Mouse (Mus musculus) embryonic facial prominence, embryonic 15.5 days (tissue): ENCODE measurements around the gene Pck1. TPM values are rescaled to one million over a fixed set of nuclear protein-coding genes. Genes with fewer than 3 reads are reported as not detected.
"Not testable (repeated sequence)": the region's sequence is repeated elsewhere in the genome, so short reads cannot be mapped to it uniquely, and the experiment has no call there.

ENCODE experiments used
- ATAC-seq: fragments of 200-750 bp; cut with Nextera tagmentation; 2 replicates; pipeline ENCODE4 v1.8.0; 2017; ENCODE audit warnings: low read depth, moderate TSS enrichment; ENCODE audit not compliant: insufficient number of reproducible peaks, low FRiP score, low TSS enrichment
- H3K27ac ChIP-seq: fragments of 300-500 bp; sonication (generic); replicated peaks from 2 replicates; pipeline ENCODE4 v1.5.1; 2015; ENCODE audit warnings: mild to moderate bottlenecking, inconsistent platforms
- H3K27me3 ChIP-seq: fragments of 300-500 bp; sonication (generic); 2 replicates; pipeline ENCODE4 v1.6.1; 2015; ENCODE audit warnings: inconsistent platforms
- H3K36me3 ChIP-seq: fragments of 300-500 bp; sonication (generic); 2 replicates; pipeline ENCODE4 v1.6.1; 2015; ENCODE audit warnings: mild to moderate bottlenecking, inconsistent platforms
- H3K4me1 ChIP-seq: fragments of 300-500 bp; sonication (generic); 2 replicates; pipeline ENCODE4 v1.6.1; 2015; ENCODE audit warnings: inconsistent platforms
- H3K4me2 ChIP-seq: fragments of 300-500 bp; sonication (generic); replicated peaks from 2 replicates; pipeline ENCODE4 v1.6.1; 2015; ENCODE audit warnings: mild to moderate bottlenecking, inconsistent platforms
- H3K4me3 ChIP-seq: fragments of 300-500 bp; sonication (generic); replicated peaks from 2 replicates; pipeline ENCODE4 v1.5.1; 2015; ENCODE audit warnings: mild to moderate bottlenecking, inconsistent platforms
- H3K9ac ChIP-seq: fragments of 300-500 bp; sonication (generic); 2 replicates; pipeline ENCODE4 v1.6.1; 2015; ENCODE audit warnings: inconsistent platforms
- H3K9me3 ChIP-seq: fragments of 300-500 bp; sonication (generic); replicated peaks from 2 replicates; pipeline ENCODE4 v1.6.1; 2016; ENCODE audit warnings: inconsistent platforms
- WGBS: fragments of 180-500 bp; shearing (Covaris S2); methylation state at CpG from one replicate; pipeline ENCODE4 v1.1.7; 2015; 5-methylcytosine and 5-hydroxymethylcytosine counted together
- polyA plus RNA-seq: library from polyadenylated mRNA; unstranded; fragments of >200 nt; fragmentation: Nextera tagmentation; extraction: Ambion mirVana; gene quantifications from 2 replicates; pipeline ENCODE4 v1.2.1, GENCODE M21; 2015

Gene Pck1
- polyA plus RNA-seq, result not detected in 2 replicates

DNA sequence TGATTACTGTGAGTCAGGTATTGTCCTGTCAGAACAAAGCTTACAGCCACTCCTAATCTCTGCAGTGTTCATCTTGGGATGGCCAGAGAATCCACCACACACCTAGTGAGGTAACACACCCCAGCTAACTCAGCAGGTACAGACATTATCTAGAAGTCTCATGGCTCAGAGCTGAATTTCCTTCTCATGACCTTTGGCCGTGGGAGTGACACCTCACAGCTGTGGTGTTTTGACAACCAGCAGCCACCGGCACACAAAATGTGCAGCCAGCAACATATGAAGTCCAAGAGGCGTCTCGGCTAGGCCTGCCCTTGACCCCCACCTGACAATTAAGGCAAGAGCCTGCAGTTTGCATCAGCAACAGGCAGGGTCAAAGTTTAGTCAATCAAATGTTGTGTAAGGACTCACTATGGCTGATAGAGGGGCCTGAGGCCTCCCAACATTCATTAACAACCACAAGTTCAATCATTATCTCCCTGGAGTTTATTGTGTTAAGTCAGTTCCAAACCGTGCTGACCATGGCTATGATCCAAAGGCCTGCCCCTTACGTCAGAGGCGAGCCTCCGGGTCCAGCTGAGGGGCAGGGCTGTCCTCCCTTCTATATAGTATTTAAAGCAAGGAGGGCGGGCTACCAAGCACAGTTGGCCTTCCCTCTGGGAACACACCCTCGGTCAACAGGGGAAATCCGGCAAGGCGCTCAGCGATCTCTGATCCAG lies at the start of gene Pck1:
Gene Pck1, plus strand, starts transcription at position 613 of the 716 bp plus-strand sequence.
- no peaks in the 10 kb centered on the region for H3K36me3 ChIP-seq
- no peak within 1 kb of the TSS for H3K4me2 ChIP-seq
- no peaks in the 10 kb centered on the region for H3K4me1 ChIP-seq
- no peak within 1 kb of the TSS for H3K4me3 ChIP-seq
- no peaks in the 10 kb centered on the region for H3K27me3 ChIP-seq
- no peak within 1 kb of the TSS for H3K27ac ChIP-seq
- no peak within 1 kb of the TSS for H3K9ac ChIP-seq
- ATAC-seq, result no peak
- 86% methylated on average over 13 of the region's 13 CpGs for WGBS
- H3K9me3 ChIP-seq, result no peaks in the 10 kb centered on the region

DNA sequence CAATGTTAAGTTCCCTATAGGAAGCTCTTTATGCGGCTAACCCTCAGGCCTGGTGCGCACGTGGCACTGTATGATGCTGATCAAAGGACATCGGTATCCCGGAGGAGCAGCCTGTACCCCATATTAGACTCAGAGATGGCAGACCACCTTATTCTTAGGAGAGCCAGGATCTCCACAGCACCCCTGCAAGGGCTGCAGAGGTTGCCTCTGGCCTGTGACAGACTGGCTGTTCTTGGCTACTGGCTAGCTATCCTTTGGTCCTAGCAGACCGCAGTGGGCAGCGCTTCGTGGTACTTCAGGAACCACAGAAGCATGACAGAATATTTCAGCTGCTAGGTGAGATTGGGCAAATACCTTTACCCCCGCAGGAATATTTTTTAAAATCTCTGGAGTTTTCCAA lies 46.4 kb upstream of the Pck1 start:
- Histone ChIP-seq H3K9me3 (no peaks in the 10 kb centered on the region), H3K4me2 (no peak overlapping the region), H3K36me3 (no peaks in the 10 kb centered on the region), H3K4me3 (no peak overlapping the region), H3K27me3 (peaks cover 9% of the 10 kb centered on the region; the same call in 1 of the 2 replicates), H3K27ac (no peak overlapping the region), H3K9ac (no peak overlapping the region), H3K4me1 (no peaks in the 10 kb centered on the region)
- WGBS, result 77% methylated on average over 9 of the region's 9 CpGs
- no peak for ATAC-seq

DNA sequence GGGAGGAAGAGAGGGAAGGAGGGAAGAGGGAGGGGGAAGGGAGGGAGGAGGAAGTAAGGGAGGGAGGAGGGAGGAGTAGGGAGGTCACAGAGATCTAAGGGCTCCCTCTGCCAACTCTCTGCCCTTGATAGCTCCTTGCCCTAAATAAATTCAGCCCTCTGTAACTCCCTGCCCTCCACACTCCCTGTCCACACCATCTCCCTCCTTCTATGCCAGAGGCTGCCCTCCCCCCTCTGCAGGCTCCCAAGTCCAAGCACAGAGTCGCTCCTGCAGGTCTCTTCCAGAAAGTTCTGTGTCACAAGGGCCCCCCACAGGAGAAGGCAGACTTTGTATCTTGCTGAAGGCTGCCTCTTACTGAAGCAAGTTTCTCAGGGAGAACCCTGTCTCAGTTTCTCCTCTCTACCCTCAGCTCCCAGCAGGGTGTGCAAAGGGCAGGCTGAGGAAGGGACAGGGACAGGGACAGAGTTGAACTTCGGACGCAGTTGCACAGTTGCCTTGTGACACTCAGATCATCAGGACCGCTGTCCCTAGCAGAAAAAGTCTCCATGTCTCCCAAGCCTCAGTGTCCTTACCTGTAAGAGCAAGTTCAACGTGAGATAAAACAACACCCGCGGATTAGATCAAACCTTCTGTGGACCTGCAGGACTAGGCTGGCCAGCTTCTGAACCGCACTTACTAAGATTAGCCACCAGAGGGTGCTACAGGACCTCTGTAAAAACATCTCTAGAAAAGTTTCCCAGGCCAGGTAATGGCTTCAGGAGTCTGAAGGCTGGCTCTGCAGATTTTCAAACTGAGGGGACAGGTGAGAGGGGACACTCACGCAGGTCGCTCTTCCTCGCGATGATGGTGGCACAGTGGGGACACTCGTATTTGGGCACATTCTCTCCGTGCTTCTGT lies 45.7 kb upstream of the Pck1 start:
- no peak for ATAC-seq
- no peak overlapping the region for H3K9ac ChIP-seq

DNA sequence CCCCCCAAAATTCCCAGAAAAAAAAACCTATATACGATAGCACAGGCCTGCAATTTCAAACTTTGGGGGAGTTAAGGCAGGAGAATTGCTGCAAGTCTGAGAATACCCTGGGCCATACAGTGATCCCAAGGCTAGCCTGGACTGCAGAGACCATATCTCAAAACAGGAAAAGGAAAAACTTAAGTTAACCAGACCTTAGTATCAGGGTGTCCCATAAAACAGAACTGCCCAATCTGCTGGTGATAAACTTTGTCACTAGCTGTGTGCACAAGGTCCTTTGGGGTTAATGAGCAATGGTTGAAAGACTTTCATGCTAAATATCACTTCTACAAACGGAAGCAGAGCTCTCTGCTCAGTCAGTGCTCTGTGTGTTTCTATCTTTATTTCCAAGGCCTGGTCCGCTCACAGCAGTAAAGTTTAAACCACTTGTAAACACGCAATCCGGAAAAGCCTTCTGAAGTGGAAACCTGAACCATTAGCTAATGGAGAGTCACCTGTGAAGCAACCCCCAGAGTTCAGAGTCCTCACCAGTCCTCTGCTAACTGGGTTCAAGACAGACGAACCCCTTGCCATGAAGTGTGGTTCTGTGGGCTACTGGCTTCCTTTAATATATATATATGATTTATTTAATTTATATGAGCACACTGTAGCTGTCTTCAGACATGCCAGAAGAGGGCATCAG lies 44.2 kb upstream of the Pck1 start:
- H3K4me2 ChIP-seq, result no peak overlapping the region
- no peak overlapping the region for H3K4me3 ChIP-seq
- WGBS, result 75% methylated on average over 6 of the region's 6 CpGs
- H3K27me3 ChIP-seq, result peaks cover 9% of the 10 kb centered on the region; the same call in 1 of the 2 replicates
- H3K27ac ChIP-seq, result no peak overlapping the region
- no peaks in the 10 kb centered on the region for H3K9me3 ChIP-seq
- ATAC-seq, result no peak
- H3K36me3 ChIP-seq, result no peaks in the 10 kb centered on the region
- H3K9ac ChIP-seq, result no peak overlapping the region
- no peaks in the 10 kb centered on the region for H3K4me1 ChIP-seq

More for the DNA sequence above, 45.7 kb upstream of the Pck1 start:
- WGBS, result 17% methylated on average over 14 of the region's 14 CpGs
- Histone ChIP-seq H3K4me2 (no peak overlapping the region), H3K4me1 (no peaks in the 10 kb centered on the region), H3K27ac (no peak overlapping the region), H3K4me3 (no peak overlapping the region), H3K9me3 (no peaks in the 10 kb centered on the region), H3K36me3 (no peaks in the 10 kb centered on the region), H3K27me3 (peaks cover 9% of the 10 kb centered on the region; the same call in 1 of the 2 replicates)

DNA sequence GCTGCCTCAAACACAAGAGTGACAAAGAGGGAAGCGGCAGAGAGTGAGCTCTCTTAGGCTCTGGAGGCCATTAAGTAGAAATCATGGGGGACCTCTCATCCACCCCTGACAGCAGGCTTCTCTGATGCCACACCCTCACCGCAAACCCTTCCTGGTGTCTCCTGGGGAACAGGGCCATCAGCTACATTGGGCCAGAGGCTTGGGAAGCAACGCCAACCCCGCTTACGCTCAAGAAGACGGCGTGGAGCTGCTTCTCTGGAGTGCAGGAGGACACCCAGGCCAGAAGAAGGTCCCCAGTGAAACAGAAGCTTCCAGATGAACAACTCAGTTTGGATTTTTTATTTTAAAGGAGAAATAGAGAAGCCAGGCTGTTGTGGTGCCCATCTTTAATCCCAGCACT lies 43.3 kb upstream of the Pck1 start:
- 87% methylated on average over 7 of the region's 7 CpGs for WGBS
- ATAC-seq, result no peak
- H3K9me3 ChIP-seq, result no peaks in the 10 kb centered on the region

DNA sequence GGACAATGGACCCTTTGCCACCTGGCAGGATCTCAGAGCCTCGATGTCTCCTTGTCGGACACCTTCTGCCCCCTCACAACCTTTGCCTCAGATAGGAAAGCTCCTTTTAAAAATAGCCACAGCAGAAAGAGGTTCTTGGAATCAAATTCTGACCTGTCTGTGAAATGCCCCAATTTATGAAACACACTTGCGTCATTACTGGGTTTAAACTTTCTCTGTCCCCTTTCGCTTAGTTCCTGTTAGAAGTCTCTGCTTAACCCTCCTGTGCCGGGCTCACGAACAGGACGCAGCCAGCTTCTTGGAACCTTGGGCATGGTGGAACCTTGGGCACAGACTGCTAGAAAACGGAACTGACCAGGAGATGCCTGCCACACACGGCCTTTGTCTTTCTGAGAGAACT lies 42.3 kb upstream of the Pck1 start:
- ATAC-seq, result no peak
- Histone ChIP-seq H3K4me2 (no peak overlapping the region), H3K9ac (no peak overlapping the region), H3K4me3 (no peak overlapping the region), H3K9me3 (no peaks in the 10 kb centered on the region), H3K27me3 (peaks cover 9% of the 10 kb centered on the region; the same call in 1 of the 2 replicates), H3K4me1 (no peaks in the 10 kb centered on the region), H3K27ac (no peak overlapping the region), H3K36me3 (no peaks in the 10 kb centered on the region)
- 87% methylated on average over 9 of the region's 9 CpGs for WGBS

More for the DNA sequence above, 43.3 kb upstream of the Pck1 start:
- Histone ChIP-seq H3K9ac (no peak overlapping the region), H3K36me3 (no peaks in the 10 kb centered on the region), H3K4me3 (no peak overlapping the region), H3K4me2 (no peak overlapping the region), H3K27ac (no peak overlapping the region), H3K27me3 (peaks cover 9% of the 10 kb centered on the region; the same call in 1 of the 2 replicates), H3K4me1 (no peaks in the 10 kb centered on the region)

DNA sequence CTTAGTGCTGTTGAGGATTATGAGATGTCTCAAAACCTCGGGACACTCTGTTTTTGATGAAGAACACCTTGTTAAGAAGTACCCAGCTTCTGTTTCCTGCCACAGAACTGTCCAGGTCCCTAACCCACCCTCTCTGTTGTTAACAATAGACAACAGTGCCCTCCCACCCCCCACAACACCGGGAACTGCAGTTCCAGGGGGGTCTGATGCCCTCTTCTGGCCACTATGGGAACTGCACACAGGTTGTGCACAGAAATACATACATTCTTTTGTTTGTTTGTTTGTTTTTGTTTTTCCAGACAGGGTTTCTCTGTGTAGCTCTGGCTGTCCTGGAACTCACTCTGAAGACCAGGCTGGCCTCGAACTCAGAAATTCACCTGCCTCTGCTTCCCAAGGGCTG lies 39.1 kb upstream of the Pck1 start:
- H3K9ac ChIP-seq, ATAC-seq, H3K27me3 ChIP-seq, H3K9me3 ChIP-seq, H3K4me2 ChIP-seq, H3K4me1 ChIP-seq, H3K4me3 ChIP-seq, H3K27ac ChIP-seq, H3K36me3 ChIP-seq: not testable (repeated sequence)
- 66% methylated on average over 3 of the region's 3 CpGs for WGBS

DNA sequence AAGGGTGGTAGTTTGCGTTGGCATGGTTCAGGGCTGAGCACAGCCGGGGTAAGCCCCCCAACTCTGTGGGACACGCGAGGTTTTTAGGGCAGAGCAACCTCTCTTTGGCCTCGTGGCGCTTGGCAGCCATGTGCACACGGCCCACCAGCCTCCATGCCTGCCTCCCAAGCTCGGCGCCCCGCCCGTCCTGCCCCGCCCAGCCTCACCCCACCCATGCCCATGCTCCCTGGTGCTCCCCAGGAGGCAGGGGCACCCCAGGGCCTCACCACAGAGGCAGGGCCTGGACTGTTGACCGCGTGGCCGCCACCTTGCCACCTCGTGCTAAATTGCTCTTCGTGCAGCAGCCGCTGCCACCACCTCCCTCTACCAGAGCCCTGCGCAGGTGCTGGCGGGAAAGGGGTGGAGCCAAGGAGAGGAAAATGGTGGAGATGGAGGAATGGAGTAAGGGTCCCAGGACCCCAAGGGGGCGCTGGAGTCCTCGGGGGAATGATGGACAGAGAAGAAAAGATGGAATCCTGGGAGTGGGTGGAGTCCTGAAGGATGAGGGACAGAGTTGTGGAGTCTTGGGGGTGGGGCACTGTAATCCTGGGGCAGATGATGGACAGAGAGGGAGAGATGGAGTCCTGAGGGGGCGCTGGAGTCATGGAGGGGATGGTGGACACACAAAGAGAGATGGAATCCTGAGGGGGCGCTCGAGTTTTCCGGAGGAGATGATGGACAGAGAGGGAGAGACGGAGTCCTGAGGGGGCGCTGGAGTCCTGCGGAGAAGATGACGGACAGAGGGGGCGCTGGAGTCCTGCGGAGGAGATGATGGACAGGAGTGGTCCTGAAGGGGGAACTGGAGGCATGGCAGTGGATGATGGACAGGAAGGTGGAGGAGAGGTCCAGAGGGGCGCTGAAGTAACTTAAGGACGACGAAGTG lies 33.6 kb upstream of the Pck1 start, which contains the start of gene Ctcfl:
Gene Ctcfl, minus strand, starts transcription at position 503 of the 922 bp plus-strand sequence.
- Histone ChIP-seq H3K4me3 (no peak within 1 kb of the TSS), H3K9me3 (no peaks in the 10 kb centered on the region), H3K4me2 (no peak within 1 kb of the TSS), H3K27ac (no peak within 1 kb of the TSS), H3K9ac (no peak within 1 kb of the TSS), H3K27me3 (no peaks in the 10 kb centered on the region), H3K36me3 (no peaks in the 10 kb centered on the region), H3K4me1 (0 out of 2 replicates have a peak, but pooled peaks cover 4% of the 10 kb centered on the region)
- 89% methylated on average over 35 of the region's 35 CpGs for WGBS
- peak; percentile 47; the same call in 1 of the 2 replicates for ATAC-seq

DNA sequence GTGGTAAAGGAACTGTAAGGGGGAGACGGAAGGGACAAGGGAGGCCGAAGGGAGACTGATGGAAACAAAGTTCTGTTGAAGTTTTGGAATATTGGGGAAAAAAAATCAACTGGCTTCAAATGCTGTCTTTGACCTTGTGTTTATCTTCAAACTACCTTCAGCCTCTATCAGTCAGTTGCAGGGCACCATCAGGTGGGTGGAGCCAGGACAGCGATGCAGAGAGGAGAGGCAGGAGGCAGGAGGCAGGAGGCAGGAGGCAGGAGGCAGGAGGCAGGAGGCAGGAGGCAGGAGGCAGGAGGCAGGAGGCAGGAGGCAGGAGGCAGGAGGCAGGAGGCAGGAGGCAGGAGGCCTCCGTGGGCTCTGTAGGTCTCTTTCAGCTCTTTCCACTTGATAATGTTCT lies 32.7 kb upstream of the Pck1 start:
- ATAC-seq, H3K9me3 ChIP-seq, H3K36me3 ChIP-seq, H3K4me3 ChIP-seq, H3K4me1 ChIP-seq, H3K9ac ChIP-seq, H3K4me2 ChIP-seq, H3K27ac ChIP-seq, H3K27me3 ChIP-seq: not testable (repeated sequence)
- 85% methylated on average over 4 of the region's 4 CpGs for WGBS

DNA sequence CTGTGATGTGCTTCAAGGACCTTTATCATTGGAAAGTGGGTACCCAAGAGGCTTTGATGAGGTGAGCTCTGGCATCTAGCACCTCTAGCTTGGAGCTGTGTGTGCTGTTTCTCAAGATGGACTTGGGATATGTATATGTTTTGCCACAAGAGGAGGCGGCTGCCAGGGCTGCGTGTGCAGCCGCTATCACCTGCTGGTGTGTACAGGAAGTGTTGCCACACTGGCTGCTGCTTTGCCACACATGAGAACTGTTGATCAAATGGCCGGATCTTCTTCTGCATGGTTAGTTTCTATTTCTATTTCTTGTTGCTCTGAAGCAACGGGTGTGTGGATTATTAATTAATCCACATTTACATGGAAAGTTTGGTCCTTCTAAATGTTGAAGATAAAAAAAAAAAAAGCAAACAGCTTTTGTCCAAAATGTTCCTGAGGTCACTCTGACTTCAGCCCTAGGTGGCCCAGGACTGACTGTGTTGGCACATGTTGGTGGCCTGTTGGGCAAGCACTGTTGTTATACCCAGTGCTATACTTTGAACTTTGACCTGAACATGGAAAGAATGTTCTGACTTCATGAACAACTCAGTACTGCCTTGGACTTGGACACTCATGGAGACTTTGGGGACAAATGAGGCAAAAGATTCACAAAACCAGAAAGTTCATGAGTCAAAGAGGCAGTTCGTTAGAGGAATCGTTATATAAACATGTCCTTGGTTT lies 28.7 kb upstream of the Pck1 start:
- ATAC-seq, result no peak
- Histone ChIP-seq H3K27me3 (no peaks in the 10 kb centered on the region), H3K9ac (no peak overlapping the region), H3K4me3 (no peak overlapping the region), H3K9me3 (no peaks in the 10 kb centered on the region), H3K4me2 (no peak overlapping the region), H3K36me3 (no peaks in the 10 kb centered on the region), H3K27ac (no peak overlapping the region), H3K4me1 (no peaks in the 10 kb centered on the region)
- WGBS, result 89% methylated on average over 7 of the region's 7 CpGs
